Mouse (Mus musculus) kidney, adult 2 months (tissue): ENCODE data around the gene Ube2f.

Experiments used
- CTCF ChIP-seq: fragments of 200-500 bp; conservative IDR thresholded peaks from 2 replicates; pipeline ENCODE4 v1.5.1; 2011; ENCODE audit warnings: low read depth, mild to moderate bottlenecking, control low read depth, low read length, moderate library complexity, mixed read lengths; ENCODE audit not compliant: insufficient read depth, insufficient read length
- POLR2A ChIP-seq: fragments of 200-500 bp; IDR thresholded peaks from one replicate; pipeline ENCODE4 v1.6.1; 2011; ENCODE audit warnings: low read depth, low read length, control low read depth

GRCm38 (mm10) chr1:91325488-91326042 lies 75.5 kb downstream of the Ube2f start:
- TF ChIP-seq POLR2A (no peak), CTCF (no peak)
